Mouse (Mus musculus): ENCODE results near the gene Snx18.

Gene Snx18

DNA sequence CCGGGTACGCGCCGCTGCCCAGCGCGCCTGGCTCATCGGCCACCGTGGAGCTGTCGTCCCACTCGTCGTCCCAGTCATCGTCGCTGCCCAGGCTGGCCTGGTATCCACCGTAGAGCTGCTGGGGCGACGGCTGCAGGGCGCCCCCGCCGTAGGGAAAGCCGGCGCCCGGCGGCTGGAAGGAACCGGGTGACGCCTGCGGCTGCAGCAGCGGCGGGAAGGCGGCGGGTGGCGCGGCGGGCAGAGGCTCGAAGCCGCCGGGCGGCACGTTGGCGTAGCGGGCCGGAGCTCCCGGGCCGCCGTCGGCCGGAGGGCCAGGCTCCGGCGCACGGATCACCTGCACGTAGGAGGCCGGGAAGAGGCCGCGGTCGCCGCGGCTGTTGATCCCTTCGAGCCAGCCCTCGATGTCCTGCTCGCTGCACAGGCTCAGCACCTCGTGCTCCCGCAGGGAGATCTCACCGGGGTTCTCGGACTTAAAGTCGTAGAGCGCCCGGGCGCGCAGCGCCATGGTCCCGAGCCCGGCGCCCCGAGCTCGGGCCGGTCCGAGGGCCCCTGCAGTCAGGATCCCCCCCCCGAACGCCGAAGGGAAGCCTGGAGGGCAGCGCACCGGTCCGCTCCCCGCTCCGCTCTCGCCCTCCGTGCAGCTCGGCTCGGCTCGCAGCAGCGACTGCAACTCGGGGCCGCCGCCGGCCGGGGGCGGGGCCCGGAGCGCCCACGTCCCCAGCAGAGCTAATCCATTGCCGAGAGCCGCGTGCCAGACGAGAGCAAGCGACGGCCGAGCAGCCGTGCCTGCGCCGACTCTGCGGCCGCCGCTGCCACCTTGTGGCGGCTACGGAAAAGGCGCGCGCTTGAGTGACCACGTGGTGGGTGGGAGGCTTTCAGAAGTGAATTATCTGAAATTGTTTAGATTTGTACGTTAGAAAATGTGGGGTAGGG is at the start of gene Snx18:
Snx18 (minus strand) TSS at position 674 of the 933 bp plus-strand sequence.
- peak; percentile 81 for DNase-seq (ENCODE audit: low read depth, low spot score)

DNA sequence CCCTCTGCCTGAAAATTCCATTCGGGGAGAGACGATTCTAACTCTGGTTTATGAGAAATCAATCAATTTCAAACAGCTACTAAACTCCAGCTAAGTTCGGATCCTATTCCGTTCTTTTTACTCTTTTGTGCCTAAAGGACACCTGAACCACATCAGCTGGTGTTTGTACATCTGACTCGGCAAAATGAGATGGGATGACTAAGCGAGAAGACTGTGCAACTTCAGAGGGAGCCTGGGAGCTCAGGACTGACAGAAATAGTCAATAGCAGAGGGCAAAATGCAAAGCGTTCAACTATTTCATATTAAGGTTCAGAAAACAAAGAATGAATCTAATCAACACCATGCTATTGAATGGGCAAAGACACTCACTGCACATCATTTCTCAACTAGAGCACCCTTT is 45.5 kb upstream of the Snx18 start:
- DNase-seq (ENCODE audit: low read depth, low spot score): no peak

DNA sequence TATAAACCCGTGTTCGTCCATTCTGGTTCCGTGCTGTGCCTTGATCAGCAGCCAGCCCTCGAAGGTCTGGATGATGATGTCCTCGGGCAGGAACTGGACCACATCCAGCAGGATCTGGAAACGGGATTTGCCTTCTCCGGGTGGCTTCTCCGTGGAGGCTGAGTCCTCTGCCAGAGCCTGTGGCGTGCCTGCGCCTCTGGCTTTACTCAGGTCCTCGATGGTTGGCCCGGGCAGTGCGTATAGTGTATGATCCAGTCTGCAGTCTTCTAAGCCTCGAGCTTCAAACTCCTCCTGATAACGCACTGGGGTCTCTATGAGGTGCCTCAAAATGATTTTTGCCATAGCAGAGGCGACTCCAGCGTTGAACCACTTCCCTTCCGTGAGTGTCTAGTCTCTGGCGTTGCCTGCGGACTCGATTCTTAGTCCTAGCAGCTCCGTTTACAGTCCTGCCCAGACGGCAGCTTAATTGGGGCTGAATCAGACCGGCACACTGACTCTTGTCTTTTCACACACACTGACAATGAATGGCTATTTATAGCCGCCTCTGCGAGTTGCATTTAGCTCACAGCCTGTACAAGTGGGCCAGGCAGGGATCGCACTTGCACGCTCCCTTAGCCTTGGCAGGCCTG is 44.9 kb upstream of the Snx18 start, which contains the start of gene Hspb3:
Hspb3 (minus strand) TSS at position 526 of the 629 bp plus-strand sequence.
- no peak for DNase-seq (ENCODE audit: low read depth, low spot score)

DNA sequence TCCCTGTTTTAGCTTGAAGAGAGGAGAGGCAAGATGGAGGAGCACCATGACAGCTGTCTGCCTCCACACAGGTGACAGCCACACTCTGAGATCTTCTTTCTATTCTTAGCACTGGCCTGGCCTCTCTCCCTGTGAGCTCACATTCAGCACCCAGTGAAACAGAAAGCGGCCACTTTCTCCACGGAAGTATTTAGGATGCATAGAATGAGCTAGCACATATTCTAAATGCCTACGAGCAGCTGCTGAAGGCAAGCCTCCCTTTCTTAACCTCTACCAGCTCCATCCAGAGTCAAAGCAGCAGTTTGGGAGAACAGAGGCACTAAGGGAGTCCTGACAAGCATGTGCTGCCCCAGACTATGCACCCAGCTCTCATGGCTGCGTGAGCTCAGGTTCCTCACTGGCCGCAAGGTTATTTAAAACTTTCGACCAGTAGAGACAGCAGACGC is 43.5 kb upstream of the Snx18 start:
- no peak for DNase-seq (ENCODE audit: low read depth, low spot score)

DNA sequence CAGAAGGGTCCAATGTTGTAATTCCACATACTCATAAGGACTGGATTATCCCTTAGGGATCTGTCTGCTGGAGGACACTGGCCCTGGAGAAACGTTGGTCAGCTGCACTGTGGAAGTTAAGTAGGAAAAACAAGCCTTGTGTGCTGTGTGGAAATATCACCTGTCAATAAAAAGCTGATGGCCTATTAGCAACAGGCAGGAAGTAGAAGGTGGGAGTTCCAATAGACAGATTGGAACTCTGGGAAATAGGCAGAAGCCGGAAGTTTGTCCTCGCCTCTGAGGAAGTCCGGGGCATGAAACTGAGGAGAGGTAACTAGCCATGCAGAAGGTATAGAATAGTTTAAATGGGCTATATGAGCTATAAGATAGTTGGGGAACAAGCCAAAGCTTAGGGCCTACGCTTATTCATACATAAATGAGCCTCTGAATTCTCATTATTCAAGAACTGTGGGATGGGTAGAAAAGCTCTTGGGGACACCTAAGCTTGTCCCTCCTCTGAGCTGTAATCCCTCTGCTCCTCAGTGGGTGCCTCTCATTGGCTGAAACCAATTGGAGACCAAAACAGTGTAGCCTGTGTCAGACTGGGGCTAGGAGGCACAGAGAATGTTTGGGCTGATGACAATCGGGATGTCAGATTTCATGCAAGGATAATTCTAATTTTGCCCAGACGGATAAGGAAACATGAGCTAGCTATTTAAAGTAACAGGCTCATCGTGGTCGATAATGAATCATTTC is 42.4 kb upstream of the Snx18 start:
- no peak for DNase-seq (ENCODE audit: low read depth, low spot score)

DNA sequence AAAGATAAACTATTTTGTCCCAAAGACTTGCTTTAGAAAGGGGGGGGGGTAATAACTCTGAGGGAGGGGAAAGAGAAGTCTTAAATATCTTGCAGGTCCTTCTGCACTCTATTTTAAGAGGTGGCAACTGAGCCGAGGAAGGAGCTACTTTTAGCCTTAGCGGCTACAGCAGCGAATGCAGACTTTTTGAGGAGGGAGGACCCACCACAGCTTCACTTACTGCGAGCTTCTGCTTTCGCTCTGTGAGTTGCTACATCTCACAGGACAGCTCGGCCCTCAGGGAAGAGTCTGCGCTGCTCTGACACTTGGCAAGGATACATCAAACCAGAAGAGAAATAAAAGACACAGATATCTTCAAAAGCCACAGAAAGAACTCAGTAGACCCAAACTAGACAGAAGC is 38.8 kb upstream of the Snx18 start:
- DNase-seq (ENCODE audit: low read depth, low spot score): no peak

DNA sequence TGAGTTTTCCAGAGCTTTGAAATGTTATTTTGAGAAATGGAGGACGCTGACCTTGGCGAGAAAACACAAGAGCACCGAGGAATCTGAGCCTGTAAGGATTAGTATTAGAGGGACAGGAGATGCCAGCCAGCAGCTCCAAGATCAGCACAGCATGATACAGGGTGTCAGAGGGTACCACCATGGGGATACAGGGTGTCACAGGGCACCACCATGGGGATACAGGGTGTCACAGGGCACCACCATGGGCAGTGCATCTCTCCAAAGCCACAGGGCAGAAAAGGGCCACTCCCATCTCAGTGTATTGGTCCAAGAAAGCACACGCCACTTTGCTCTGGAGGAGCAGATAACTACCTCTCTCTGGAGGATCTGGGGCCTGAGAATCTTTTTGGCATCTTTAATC is 38.3 kb upstream of the Snx18 start:
- DNase-seq (ENCODE audit: low read depth, low spot score): no peak

DNA sequence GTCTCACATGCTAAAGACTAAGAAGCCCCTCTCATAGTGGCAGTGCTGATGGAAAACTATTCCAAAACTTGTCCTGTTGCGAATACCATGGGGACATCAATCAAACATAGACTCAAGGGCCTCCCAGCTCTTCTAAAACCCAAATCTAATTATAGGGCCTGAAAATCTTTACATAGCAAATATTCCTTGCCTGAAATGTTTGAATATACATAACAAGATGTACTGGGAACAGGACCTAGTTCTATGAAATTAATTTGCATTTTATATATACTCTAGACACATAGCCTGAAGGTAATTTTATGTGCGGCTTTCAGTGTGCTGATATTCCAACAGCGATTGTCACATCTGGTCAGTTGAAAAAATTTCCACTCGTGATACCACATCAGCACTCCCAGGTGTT is 37.1 kb upstream of the Snx18 start:
- DNase-seq (ENCODE audit: low read depth, low spot score): no peak

DNA sequence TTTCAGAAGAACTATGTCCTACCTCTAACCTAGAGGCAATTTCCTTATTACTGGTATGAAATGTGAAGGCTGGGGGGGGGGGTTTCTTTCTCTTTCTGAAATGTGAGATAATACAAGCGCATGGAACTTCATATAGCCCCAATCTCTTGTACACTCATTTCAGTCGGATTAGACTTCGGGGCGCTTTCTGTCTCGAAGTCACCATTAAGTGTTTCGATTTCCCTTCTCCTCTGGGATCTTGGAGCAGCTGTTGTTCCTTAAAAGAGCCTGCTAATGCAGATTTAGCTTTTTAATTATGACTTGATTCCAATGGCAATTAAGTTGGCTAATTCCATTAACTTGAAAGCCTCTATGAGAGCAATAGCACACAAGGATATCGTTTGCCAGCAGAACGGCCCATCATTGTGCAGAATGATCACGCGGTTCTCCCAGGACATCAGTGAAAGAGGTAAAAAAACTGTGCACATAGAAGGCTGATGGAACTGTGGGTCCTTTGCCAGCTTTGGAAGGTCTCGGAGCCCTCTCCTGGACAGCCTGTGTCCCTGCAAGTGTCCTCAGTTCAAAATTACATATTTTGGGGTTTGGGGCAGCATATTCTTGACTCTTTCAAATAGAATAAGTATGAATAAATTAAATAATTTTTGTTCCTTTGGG is 22.7 kb upstream of the Snx18 start:
- DNase-seq (ENCODE audit: low read depth, low spot score): no peak

DNA sequence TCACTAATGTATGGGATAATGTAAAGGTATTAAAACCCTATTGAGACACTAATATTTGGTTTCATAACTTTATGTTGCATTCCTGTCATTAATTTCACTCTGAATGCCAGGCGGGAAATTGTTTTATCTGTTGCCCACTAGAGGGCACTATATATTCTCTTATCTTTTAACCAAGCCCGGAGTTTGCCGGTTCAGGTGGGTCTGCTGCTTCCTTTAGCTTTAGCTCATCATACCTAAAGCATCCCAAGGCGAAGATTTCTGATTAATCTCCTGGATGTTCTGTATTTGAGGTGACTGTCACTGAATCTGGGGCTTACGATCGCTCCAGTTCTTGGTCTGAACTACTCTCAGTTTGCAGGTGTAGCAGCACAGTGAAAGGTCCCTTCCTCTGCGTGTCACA is 20.6 kb upstream of the Snx18 start:
- DNase-seq (ENCODE audit: low read depth, low spot score): no peak

DNA sequence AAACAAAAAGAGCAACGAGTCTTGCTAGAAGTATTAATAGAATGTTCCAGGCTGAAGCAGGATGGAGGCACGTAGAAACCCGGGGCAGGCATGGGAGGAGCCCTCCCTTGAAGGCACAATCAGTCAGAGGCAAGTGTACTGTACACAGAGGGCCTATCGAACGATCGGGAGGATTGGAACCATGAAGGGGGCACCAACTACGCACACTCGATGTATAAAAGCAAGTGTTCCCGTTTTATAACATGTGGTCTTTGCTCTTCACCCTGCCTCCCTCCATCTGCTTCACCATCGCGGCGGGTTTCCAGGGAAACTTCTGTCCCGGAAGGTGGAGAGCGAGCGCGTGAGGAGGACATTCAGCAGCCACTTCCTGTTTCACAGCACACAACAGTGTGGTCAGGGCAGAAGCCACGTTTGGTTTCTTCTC is 17.4 kb upstream of the Snx18 start:
- no peak for DNase-seq (ENCODE audit: low read depth, low spot score)

DNA sequence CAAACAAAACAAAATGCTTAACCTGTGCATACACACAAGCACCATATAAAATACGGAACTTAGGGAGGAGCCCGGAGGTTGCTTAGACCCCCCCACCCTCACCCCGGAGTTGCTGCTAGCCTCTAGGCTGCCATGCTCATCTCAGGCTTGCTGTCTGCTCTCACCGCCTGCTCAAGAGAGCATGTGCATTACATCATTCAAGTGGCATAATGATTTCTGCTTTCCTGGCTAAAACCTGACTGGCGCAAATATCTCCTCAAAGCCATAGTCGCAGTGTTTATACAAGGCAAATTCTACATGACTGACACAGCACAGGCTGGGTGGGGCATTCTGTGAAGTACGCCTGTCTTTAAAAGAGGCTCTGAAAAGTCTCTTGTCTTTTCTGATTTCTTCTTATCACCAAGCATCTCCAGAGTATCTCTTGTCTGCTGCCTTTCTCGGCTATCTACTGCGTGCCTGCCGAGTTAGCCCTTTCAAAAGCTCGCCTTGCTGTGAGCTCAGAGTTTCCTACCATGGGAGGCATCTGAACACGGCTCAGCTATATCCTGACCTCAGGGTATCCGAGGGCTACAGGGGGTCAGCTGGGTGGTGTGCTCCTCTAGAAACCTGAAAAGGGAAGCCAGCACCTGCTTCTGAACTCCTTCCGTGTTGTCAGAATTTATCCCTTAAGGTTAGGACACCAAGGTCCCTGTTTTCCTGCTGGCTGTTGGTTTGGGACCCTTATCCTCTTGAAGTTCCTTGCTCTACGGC is 16.5 kb upstream of the Snx18 start:
- DNase-seq (ENCODE audit: low read depth, low spot score): no peak

DNA sequence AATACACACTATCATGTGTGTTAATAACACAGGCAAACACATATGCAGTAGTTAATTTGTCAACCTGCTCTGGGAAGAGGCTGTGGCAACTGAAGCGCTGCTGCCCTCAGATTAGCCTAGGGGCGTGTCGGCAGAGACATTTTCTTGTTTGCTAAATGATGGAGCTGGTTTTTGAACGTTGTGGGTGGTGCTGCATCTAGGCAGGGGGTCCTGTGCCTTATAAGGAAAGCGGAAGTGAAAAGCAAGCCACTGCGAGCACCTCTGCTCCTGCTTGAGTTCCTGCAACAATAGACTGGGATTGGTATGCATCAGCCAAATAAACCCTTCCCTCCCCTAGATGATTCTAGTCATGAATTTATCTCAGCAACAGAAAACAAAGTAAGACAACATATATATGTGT is 14.1 kb upstream of the Snx18 start:
- DNase-seq (ENCODE audit: low read depth, low spot score): no peak

DNA sequence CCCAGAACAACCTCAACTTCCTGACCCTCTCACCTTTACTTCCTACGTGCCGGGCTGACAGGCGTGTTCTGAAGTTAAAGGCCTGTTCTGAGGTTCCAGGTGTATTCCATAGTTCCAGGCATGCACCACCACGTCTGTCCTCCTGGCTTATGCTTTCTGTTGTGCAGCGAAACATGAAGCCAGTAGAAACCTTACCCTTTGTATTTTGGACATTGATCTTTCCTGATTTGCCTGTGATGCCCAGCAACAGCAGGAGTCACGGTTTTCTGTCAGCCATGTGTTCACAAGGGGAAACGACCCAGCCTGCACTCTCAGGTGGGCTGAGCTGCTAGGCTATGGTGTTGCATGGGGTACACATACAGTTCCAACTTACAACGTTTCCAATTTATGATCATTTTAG is 9.2 kb upstream of the Snx18 start:
- no peak for DNase-seq (ENCODE audit: low read depth, low spot score)

DNA sequence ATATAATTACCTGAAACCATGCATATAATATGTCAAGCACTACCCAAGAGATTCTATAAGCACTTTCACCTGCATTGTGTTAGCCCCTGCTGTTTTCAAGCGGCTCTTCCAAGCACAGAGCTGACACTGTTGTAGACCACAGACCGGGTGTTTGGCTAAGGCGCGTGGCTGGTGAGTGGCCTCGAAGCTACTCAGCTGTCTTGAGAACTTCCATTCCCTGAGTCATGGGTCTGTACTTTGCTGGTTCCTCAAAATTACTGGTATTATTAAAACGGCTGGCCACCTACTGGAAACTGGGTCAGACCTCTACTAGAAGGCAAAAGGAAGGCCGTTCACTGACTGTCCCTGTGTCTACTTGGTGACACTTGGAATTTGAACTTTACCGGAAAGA is 4.5 kb upstream of the Snx18 start:
- no peak for DNase-seq (ENCODE audit: low read depth, low spot score)

DNA sequence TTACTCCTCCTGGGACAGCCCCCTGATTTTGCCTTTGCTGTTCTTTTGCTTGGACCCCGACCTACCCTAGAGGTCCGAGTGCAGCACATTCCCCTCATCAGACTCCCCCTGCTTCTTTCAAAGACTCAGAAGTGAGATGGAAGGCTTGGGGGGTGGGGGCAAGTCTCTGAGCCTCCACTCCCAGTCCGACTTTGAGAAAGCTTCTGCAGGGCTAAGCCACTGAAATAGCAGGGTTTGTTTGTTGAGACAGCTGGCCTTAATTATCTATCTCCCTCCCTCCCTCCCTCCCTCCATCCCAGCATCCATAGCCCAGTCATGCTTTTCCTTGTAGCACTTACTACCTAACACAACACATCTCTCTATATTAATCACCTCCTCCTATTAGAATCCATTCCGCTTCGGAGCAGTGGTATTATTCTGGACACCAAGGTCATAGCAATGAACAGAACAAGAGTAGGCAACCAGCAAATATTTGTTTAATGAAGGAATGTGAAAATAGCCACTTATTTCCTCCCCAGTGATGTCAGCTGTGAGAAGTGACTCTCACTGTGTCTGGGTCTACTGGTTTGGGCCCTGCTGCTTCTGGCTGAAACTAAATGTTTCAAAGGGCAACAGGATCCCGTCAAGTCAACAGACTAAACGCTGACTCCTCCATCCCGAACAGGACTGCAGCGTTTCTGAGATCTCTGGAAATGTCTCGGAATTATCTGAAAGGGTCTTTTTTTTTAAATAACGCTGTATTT is 3.9 kb upstream of the Snx18 start:
- no peak for DNase-seq (ENCODE audit: low read depth, low spot score)

DNA sequence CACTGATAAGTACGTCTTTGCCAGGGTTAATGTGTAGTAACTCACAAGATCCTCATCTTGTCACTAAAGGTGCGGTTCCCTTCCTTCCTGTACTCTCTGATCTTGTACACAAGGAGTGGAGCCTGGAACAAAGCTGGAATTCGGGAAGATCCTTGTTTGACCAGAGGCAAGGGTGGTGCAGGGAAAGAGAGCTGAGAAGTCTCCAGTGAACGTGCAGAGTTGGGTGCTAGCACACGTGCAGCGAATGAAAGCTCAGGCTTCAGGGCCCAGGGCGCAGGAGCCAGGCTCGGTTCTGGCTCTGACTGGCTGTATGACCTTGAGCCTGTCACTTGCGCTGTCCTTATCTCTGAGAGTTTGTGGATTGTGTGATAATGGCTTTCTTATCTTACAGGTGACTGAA is 639 bp upstream of the Snx18 start:
- DNase-seq (ENCODE audit: low read depth, low spot score): no peak

DNA sequence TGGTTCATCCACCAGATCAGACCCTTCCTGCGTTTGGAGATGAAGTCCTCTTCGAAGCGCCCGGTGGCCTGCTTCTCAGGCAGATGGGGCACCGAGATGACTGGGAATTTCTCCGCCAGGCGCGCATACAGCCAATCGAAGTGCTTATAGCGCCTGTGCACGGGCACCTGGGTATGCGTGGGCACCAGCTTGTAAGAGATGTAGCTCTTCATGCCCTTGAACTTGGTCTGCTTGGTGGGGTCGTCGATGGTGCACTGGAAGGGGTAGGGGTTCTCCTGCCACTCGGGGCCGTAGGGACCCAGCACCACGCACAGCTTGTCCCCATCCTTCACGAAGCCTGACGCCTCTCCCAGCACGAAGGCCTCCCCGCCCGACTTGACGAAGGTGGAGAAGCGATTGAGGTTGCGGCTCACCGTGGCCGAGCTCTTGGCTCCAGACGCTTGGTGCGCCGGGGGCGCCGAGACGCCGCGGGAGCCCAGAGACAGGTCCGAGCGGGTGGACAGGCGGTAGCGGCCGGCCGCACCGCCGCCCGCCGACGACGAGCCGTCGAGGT is 950 bp downstream of the Snx18 start:
- DNase-seq (ENCODE audit: low read depth, low spot score): no peak

DNA sequence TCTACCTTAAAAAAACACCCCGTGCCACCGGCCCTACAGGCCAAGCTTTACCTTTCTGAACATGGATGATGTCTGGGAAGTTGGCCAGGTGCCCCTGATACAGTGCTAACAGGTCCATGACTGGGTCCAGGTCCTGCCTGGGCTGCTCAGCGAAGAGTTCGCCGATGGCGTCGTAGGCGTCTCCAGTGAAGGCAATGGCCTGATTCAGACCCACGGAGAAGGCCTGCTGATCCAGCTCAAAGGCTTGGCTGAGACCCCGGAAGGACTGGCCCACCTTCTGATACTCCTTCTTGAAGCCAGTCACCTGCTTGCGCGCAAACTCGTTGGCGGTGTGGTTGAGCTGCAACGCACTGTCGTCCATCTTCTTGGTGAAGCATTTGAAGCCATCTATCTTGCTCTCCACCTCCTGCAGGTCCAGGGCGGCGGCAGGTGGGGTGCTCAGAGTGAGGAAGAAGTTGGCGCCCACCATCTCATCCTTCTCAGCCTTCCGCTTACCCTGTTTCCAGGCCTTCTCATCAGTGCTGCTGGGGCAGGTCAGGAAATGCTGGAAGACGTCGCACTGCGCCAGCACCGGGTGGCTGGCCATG is 1.5 kb downstream of the Snx18 start:
- DNase-seq (ENCODE audit: low read depth, low spot score): no peak

Data from retina, adult 2 months (tissue).